13 mouse cellular contexts compared by ENCODE assay signal in genomic region chr8:48215071-48215501, GRCm38 (mm10).
DNase-seq lines count a peak whose midpoint lies in the region; ATAC-seq lines count a peak whose summit lies in the region.
"Had no signal": no experiment of that assay in that cellular context is flagged by ENCODE, and none has a peak within 500 bp of the region (broad histone marks: within the 10 kb centered on the region; RNA-seq: fewer than 3 reads in every experiment).

No protein-coding gene starts in this region.

- no peak for ATAC-seq in liver, embryonic 12.5 days

- H3K4me3 ChIP-seq in liver, embryonic 12.5 days, result no peak overlapping the region
- H3K4me3 ChIP-seq: midbrain, embryonic 12.5 days had no signal

- H3K36me3 ChIP-seq in liver, embryonic 12.5 days, result no peaks in the 10 kb centered on the region
- H3K36me3 ChIP-seq: midbrain, embryonic 12.5 days had no signal

- no peaks in the 10 kb centered on the region for H3K4me1 ChIP-seq in liver, embryonic 12.5 days

- no peak overlapping the region for H3K27ac ChIP-seq in liver, embryonic 12.5 days
- H3K27ac ChIP-seq: midbrain, embryonic 12.5 days had no signal

- 49% methylated on average over 9 of the region's 9 CpGs for WGBS in liver, embryonic 12.5 days (ENCODE audit: insufficient replicate concordance)

- H3K9me3 ChIP-seq in liver, embryonic 12.5 days (replicated peaks), result no peaks in the 10 kb centered on the region
- H3K9me3 ChIP-seq: midbrain, embryonic 12.5 days had no signal

- DNase-seq in cerebellum, postnatal 14 days, result peak; percentile 69
- no peak for DNase-seq in cerebellum, adult 8-10 months
- DNase-seq in left cerebral cortex, adult 18-20 months (ENCODE audit: low spot score in 2 of 2), result peak; percentile 61 to 75
- DNase-seq in left cerebral cortex, adult 11 months (ENCODE audit: low spot score), result no peak
- DNase-seq in layer of hippocampus, postnatal 10 days (ENCODE audit: low spot score in 2 of 2), result peak; percentile 65 to 80
- DNase-seq in right cerebral cortex, postnatal 14 days, result peak; percentile 76
- DNase-seq in thymus, adult 18-20 months, result no peak
- DNase-seq: adrenal gland, postnatal 25 days; cerebellum, adult 9-10 months; lung, adult 2 months had no signal

- H3K27me3 ChIP-seq in liver, embryonic 12.5 days (replicated peaks), result no peaks in the 10 kb centered on the region

- H3K4me2 ChIP-seq in liver, embryonic 12.5 days, result no peak overlapping the region
- H3K4me2 ChIP-seq: heart, embryonic 11.5 days; midbrain, embryonic 12.5 days had no signal

- H3K9ac ChIP-seq in liver, embryonic 12.5 days, result no peak overlapping the region
- H3K9ac ChIP-seq: midbrain, embryonic 12.5 days had no signal

Comparison
In these comparisons a context has a peak if more than half of its experiments do, and no peak if none do; other contexts are left out.
1. DNase-seq: peak in cerebellum, postnatal 14 days (2 of 2), left cerebral cortex, adult 18-20 months (2 of 2), layer of hippocampus, postnatal 10 days (2 of 2) and right cerebral cortex, postnatal 14 days (single experiment); none in cerebellum, adult 8-10 months (single experiment), left cerebral cortex, adult 11 months (single experiment) and thymus, adult 18-20 months (0 of 2).